Mouse (Mus musculus) layer of hippocampus, adult 9-10 months (tissue): ENCODE results near the gene Nenf.

Experiments used
- DNase-seq: peaks from one replicate; pipeline ENCODE4 v3.0.0; 2022; ENCODE audit warnings: low spot score

The Nenf gene

DNA sequence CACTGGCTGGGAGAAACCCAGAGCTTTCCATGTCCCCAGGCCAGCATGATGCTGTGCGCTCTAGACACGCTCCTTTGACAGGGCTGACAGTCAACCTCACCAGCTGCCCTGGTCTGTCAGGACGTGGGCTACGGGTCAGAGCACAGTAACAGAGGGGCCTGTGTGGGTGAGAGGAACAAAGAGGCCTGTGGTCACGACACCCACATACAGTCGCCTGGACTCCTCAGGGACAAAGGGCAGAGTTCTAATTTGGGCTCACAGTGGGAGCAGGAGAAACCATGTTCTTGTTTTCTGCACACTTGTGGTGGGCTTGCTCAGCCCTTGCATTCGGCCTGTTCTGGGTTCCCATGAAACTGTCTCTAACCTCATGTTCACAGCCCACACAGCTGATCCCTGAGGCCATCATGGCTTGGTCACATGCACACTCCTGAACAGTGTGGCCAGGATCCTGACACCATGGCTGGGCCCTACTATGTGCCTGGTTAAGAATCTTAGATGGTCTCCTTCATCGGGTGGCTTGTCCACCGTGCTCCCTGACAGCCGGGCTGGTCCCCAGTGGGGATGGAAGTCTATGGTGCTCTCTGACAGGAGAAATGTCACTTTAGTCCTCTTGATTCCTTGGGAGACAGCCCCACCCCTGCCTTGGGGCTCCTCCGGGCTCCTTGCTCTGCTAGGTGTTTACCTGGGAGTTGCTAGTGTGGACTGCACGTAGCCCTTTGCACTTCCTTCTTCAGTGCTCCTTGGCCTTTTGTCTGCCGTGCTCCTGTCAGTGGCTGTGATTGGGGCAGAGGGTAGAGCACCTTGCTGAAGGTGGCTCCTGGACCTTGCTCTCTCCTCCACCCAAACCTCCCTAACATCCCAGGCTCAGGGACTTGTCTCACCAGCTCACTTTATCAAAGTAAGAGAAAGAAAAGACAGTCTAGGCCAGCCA is 34.6 kb downstream of the Nenf start:
- DNase-seq = no peak

DNA sequence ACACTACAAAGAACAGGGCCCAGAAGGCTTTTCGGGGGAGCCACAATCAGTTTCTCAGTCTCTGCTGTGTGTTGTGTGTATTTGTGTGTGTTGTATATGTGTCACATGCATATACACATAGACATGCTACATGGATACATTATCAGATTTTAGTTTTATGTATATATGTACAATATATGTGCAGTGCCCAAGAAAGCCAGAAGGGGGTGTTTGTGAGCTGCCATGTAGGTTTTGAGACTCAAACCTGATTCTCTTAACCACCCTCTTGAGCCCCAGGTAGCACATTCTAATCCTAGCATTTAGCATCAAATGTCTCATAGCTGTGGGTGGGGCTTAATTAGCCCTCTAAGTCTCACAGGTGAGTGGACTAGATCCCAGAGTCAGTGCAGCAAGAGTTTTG is 35.7 kb downstream of the Nenf start:
- no peak for DNase-seq

DNA sequence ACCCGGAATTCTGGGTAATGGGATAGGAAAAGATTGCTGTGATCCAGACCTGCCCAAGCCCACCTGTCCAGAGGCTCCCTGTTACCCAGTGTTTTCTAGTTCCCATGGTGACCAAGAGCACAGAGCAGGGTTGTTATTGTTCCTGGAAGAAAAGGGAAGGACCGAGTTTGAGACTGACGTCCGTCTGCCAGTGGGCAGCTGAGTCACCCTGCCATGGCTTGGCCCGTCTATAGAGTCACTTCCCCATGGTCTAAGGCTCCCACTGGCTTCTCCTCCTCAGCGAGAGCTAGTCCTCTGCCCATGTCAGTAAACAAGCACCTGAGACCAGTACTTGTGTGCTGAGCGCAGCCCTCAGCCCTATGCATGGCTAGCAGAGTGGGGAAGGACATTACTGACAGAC is 36.8 kb downstream of the Nenf start:
- no peak for DNase-seq

DNA sequence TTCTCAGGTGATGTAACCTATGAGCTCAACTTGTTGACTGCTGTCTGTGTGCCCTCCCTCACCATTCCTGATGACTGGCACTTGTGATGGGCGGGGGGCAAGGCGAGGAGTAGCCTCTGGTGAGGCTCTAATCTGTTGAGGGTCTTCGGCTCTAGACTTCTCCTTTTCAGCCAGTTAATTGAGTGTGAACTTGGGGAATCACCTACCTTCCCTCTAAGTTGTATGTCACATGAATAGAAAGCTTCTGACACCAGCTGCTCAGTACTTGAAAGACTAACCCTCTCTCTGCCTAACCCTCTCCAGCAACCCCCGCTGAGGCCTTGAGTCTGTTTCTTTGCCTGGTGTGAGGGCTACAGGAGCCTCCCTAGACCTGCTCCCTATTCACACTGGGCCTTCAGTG is 39.7 kb downstream of the Nenf start:
- no peak for DNase-seq

DNA sequence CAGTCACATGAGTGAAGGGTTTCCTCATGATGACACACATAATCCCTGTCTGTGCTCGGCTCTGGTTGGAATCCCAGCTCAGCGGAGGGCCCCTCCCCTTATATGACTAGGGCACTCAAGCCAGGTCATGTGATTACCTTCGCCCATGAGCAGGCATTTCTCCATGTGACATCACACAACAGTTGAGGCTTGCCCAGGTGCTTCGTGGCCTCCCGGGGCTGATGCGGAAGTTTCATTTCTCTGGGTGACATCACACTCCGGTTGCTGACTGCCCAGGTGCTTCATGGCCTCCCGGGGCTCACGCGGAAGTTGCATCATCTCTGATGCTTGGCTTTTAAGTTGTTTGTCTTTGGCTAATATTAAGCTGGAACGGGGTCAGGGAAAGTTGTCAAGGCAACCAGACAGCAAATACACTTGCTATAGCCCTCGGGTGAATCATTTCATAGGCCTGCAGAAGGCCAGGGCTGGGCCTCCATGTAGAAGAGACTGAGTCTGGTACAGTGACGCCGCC is 40.4 kb downstream of the Nenf start:
- no peak for DNase-seq

DNA sequence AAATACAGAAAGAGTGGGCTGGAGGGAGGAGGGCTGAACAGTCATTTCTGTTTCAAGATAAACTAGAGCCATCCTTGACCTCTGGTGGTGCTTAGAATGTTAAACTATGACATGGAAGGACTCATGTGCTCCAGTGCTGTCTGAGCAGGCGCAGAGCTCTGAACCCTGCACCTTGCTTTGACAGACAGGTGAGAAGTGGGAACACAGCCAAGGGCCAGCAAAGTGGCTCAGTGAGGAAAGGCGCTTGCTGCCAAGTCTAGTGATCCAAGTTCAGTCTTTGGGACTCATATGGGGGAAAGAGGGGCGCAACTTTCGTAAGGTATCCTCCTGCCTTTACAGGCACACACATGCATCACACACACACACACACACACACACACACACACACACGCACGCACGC is 41.8 kb downstream of the Nenf start:
- DNase-seq = no peak

DNA sequence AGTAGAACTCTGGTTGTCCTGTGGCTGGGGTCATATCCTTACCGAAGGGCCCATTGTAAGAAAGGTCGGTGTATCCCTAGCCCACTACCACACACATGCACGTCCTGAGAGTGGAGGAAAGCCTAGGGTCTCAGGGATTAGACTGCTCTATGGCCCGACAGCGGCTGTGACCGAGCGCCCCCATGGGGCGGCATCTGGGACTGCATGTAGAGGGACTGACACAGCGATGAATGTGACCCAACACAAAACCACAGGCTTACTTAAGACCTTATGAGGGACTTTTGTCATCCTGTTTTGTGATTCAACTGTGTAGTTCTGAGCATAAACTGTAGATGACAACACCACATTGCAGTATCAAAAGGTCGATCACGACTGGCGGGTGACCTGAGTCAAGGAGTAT is 42.5 kb downstream of the Nenf start:
- no peak for DNase-seq

DNA sequence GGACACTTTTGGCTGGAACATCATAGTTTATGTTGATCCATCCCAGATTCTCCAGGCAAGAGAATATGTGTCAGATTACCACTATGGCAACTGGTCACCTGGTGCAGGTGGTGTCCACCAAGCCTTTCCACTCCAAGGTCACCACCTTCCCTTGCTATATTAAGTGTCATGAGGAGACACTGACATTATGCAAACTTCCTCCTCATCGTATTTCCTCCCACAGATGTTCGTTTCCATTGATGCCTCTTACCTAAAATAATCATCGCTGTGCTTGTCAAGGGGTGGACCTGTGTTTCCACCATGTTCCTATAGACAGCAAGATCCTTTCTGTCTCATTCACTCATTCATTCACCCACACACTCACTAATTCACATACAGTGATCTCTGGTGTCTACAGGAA is 45.3 kb downstream of the Nenf start:
- DNase-seq = no peak

DNA sequence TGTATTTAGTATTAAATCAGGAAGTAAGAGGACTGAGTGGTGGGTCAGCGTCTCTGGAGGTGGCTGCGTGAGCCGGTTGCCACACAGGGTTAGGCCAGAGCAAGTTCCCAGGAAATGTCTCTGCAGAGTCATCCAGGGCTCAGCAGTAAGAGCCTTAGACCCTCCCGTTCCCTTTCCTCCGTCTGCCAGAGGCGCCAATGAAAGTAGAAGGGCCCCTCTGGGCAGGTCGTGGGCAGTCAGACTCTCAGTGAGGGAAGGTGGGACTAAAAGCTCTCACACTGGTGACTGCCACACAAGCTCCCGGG is 48.4 kb downstream of the Nenf start:
- DNase-seq = no peak

DNA sequence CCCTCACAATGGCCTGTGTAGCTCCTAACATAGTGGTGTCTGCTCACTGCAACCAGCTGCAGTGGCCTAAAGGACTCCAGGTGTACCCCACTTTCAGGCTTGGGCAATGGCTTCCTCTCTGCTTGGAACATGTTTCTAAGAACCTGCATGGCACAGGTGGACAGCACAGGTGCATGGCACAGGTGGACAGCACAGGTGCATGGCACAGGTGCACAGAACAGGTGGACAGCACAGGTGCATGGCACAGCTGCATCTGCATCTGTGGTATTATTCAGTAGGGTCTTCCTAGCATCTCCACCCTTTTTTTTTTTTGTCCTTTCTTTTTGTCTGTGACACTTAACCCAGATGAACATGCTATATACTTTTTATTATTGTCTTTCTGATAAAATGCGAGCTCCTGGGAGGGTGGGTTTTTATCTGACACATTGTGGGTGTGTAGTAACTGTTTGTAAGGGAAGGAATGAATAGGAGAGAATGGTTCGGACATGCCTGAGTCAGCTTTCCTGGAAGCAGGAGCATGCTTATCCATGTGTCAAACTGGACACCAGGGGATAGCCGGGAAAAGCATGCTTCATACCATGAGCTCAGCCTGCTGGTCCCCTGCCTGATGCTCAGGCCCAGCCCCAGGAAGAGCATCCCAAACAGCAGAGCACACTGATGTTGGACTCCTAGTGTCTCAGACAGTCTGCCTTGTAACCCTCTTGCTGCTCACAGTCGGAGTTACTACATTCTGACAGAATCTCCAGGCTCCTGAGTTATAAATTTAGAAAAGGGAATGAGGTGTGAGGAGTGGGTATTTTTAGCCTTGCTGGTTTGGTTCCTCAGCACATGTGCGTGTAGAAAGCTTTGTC is 49.0 kb downstream of the Nenf start:
- DNase-seq = no peak

DNA sequence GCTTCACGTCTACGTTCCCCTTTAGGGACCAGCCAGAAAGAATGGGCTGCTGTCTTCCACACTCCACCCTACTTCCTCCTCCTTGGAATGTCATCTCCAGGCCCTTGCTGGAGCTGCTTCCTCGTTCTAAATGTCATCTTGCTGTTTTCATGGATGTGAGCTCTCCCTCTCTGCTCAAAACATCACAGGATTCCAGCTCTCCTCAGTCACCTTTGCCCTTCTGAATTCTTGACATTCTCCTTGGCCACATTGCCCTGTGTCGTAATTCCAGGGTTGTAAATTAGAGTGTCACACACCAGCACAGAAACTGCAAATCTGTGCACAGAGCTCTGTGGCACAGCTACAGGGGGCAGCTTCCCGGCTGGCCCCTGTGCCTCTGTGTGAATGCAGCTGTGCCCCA is 50.1 kb downstream of the Nenf start:
- no peak for DNase-seq

DNA sequence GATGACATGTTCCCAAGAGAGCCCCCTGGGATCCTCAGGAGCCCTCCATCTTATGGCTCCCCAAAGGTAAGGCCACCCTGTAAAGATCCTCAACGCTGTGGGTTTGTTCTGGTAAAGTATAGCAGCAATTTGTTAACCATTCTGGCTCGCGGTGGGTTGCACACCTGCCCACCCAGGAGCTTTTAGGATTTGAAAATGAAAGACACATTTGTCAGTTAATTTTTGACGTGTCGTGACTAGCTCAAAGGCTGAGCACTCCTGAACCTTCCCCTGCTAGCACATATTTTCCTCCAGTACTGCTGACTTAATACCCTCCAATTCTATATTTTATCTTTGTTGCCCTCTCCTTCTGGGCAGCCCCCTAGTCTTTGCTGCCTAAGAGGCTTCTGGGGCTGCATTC is 50.8 kb downstream of the Nenf start:
- no peak for DNase-seq

DNA sequence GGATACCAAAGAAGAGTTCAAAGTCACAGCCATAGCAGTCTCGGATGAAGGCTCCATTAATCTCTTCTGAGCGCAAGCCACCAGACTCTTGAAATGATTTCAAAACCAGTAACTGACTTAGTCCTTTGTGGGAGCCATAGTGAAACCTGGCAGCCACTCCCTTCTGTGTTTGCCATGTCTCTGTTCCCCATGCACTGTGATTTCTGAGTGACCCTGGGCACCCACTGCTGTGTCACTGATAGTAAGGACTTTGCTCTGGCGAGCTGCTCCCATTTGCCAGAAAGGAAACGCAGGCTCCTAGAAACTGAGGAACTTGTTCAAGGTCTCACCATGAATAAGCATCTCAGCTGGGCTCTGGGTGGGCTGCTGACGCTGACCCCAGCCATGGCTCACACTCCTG is 54.5 kb downstream of the Nenf start:
- DNase-seq = no peak

DNA sequence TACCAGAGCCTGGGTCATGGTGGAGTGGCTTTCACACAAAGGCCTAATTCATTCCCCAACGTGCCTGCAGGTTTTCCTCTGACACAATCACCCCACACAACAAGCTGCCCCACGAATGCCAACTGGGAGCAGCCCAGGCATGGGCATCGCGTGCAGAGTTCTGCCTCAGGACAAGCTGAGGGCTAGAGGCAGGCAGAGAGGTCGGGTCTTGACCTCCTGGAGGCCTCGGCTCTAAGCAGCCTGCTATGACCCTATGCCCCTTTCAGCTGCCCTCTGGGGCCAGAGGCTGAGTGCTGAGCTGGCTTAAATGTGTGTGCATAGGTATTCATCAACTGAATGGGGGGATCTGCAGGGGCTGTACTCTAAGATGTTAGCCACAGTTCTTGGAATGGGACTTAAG is 56.1 kb downstream of the Nenf start:
- DNase-seq = no peak

DNA sequence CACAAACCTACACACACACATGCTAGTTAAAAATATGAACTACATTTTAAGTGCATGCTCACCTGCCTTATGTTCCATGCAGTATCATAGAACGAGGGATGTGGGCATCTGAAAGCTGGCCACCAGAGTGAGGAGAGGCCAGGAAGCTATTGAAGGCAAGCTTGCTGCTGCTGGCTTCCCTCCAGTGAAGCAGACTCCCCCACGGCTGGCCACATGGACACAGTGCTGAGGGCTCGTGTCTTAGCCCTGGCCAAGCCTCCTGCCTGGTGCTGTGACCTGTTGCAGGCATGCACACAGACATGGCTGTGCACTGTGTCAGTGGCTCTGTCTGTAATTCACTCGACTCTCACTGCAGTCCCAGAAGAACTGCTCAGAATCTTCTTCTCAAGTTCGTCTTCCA is 58.3 kb downstream of the Nenf start:
- no peak for DNase-seq

DNA sequence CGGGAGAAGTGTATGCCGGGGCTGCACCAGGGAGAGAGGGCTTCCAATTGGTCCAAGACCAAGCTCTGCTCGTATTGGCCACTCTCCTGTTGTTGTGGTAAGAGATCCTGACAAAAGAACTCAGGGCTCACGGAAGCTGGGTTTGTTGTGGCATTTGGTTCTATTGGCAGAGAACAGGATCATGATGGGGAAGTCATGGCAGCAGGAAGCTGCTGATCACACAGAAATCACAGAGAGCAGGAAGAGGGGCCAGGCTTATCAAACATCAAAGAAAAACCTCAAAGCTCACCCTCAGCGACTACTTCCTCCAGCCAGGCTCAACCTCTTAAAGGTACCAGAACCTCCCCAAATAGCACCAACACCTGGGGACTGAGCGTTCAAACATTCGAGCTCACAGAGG is 58.9 kb downstream of the Nenf start:
- no peak for DNase-seq

DNA sequence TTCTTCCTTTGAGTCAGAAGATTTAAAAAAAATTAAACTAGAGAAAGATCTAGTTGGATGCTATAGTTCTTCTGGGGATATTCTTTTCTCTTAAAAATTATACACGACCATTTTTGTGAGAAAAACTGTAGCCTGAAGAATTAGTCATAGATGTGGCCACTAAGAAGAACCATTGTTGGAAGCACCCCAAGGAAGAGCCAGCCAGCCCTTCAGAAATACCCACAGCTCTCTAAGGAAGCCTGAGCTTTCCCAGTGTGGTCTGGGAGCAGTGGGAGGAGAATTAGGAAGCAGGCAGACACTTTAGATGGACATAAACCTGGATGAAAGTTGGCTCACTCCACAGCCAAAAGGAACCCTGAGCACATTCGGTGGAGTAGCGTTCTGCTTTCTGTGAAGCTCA is 59.5 kb downstream of the Nenf start:
- no peak for DNase-seq

DNA sequence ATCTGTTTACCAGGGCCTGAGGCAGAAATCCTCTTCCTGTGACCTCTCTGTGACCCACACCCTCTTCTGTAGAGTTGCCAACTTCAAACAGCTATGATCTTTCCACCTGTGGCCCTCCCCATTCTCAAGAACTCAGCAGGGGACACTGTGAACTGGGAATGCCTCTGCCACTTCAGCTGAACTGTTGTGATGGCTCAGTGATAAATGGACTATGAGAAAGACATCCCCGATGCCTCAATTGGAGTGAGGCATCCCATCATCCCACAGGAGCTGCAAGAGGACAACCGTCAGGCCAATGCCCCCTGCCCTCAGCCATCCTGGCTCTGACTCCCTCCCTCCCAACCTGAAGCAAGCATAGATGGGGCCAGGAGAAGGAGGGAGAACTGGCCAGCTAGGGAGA is 60.0 kb downstream of the Nenf start:
- no peak for DNase-seq

DNA sequence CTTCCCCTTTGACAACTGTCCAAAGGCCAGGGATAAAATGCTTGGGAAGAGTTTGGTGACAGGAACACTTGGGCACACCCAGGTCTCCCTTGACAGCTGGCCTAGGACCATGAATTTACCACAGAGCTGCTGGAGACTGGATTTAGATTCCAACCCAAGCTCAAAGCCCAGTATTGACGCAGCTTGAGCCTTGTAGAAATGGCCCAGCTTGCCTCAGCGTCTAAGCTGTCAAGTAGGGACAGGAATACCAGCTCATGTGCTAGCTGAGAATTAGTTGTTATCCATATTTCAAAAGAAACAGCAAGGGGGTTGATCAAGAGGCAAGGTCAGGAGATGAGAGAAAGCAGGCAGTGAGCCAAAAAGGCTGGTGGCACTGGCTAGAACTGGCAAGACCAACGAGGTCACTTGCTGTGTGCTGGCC is 60.6 kb downstream of the Nenf start:
- no peak for DNase-seq
